Mouse (Mus musculus) cerebellum, adult 18-20 months (tissue): ENCODE data around the gene Pdgfra.

Experiments used
- DNase-seq, 2 experiments: peaks; one replicate each; pipeline ENCODE4 v3.0.0; 2021

Gene Pdgfra

DNA sequence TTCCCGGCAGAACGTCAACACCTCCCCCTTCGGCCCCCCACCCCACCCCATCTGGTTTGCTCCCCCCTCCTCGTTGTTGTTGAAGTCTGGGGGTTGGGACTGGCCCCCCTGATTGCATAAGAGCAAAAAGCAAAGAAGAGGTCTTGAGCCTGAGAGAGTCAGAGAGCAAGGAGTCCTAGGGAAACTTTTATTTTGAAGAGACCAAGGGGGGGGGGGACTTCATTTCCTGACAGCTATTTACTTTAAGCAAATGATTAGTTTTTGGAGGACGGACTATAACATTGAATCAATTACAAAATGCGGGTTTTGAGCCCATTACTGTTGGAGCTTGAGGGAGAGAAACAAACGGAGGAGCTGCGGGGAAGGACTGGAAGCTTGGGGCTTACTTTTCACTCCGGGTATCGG, at the start of gene Pdgfra:
Gene Pdgfra, plus strand, starts transcription at position 272 of the 405 bp plus-strand sequence.
- DNase-seq, result no peak

DNA sequence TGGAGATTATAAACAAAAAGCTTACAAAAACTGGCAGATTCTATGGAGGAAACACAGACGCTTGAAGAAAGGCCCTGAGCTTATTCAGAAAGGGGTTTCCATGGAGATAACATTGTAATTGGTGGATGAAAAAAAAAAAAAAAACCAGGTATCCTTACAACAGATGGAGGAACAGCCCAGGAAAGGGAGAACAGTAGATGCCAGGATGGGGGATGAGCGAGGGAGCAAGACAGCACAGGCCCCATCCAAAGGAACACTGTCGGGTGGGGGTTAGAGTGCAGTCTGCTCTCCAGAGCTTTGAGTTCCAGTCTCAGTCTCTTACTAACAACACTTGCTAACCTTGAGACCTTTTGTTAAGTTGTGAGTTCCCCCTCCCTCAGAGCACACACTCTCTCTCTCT, 45.6 kb upstream of the Pdgfra start:
- no peak for DNase-seq

DNA sequence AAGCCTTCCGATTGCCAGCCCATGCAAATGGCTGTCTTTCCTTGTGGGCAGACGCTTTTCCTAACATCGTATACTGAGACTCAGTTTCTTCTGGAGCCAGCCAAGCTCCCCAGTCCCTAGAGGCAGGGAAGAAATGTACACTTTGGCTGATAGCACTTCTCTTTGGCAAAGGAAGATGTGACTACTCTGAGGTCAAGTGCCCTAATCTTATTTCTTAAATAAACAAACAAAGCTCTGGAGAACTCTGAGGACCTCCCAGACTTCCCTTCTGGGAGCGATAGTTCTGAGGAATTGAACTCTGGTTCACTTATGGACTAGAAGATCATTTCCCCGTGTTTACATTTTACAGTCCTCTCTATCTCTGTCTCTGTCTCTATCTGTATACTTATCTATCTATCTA, 42.7 kb upstream of the Pdgfra start:
- no peak for DNase-seq

DNA sequence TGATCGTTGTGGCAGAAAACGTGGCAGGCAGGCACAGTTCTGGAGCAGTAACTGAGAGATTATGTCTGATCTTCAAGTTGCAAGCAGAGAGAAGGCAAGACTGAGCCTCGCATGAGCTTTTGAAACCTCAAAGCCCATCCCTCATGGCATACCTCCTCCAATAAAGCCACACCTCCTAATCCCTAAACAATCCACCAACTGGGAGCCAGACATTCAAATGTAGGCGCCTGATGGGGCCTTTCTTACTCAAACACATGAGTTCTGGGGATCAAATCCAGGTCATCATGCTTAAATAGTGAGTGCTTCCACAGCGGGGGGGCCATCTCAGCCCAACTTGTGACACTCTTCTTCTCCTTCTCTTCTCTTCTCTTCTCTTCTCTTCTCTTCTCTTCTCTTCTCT, 40.3 kb upstream of the Pdgfra start:
- no peak for DNase-seq

DNA sequence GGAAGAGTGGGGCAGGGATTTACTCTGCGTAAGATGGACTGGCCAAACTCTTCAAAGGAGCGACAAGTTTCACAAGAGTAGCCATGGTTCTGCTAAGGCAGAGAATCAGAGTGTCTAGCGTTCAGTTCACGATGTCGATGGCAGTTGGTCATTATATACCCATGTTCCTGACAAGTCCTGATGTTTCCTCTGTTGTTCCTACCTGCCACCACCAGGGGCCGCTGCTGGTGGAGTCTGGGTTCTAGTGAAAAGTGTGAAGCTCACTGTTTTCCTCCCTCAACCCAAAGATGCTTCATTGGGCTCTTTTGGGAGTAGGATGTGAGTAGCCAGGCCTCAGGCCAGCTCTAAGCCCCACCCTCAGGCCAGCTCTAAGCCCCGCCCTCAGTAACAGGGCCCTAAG, 33.3 kb upstream of the Pdgfra start:
- peak; percentile 3 to 7 for DNase-seq

DNA sequence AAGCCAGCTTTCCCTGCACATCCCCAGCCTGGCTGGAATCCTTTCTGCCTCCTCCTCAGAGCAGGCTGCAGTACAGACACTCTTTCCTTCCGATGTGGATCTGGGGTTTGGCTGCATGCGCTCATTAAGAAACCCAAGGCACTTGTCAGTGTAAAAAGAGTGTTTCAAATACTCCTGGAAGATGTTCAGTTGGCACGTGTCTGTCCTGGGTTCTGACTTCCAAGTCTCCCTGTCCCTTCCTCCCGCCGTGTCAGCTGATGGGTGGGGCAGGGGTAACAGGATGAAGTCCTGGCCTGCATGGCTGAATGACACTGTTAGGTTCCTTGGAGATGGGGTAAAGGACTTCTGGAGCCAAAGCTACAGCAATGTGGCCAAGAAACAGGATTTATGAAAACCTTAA, 30.4 kb upstream of the Pdgfra start:
- no peak for DNase-seq

DNA sequence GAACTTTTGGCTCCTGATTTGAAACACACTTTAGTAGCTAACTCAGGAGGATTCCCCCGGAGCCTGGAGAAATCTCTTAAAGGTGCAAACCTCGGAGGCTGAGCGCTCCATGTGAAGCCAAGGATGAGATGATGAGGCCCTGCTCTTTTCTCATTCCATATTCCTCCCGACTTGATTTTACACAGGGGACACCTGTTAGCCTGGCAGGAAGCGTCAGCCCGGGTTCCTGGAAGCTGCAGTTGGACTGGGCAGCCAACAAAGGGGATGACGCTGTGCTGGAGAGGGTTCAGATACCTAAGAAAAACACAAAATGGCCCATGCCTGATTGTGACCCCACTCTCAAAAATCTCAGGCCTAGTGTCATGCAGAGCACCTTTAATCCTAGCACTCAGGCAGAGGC, 17.4 kb upstream of the Pdgfra start:
- no peak for DNase-seq

DNA sequence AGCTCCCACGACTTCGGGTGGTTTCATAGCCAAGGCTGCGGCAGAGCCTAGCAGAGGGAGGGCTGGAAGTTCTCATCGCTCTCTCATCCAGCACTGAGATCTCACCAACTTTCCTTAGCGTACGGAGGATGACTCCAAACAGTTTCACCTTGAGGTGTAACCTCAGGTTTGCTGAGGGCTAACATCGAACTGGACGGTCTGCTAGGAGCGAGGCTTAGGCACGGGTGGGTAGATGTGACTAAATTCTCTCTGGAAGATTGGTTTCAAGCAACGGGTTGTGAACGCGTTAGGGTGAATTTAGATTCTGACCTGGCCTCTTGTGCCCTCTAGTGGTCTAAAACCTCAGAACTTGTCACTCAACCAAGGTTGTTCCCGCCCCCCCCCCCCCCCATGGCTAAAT, 9.0 kb upstream of the Pdgfra start:
- DNase-seq, result peak; percentile 58 to 60

DNA sequence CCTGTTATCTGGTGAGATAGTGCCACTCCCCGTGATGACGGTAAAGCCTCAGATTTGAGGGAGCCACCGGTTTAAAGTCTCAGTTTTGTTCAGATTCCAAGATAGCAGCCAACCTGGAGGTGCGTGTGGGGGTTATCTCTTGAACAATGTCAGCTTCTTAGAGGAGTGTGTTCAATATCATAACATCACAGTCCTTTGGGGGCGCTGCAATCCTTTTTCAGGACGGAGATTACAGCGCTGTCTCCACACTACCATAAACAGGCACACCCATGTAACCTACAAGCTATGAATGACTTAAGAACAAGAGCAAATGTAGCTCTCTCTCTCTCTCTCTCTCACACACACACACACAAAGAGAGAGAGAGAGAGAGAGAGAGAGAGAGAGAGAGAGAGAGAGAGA, 8.3 kb upstream of the Pdgfra start:
- DNase-seq, result no peak

DNA sequence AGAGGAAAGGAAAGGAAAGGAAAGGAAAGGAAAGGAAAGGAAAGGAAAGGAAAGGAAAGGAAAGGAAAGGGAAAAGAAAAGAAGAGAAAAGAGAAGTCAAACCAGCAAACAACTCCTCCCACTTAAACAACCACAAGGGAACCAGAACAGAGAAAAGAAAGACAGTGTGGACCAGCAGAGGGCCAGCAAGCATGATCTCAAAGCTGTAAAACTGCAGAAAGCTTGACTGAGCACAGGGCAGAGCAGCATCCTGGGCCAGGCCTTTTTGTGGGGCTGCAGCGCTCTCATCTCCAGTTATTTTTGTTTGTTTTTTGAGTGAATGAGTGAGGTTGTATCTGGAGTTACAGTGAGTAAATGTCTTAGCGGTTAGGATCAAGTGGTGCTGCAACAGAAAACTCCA, 6.8 kb upstream of the Pdgfra start:
- DNase-seq, result no peak

DNA sequence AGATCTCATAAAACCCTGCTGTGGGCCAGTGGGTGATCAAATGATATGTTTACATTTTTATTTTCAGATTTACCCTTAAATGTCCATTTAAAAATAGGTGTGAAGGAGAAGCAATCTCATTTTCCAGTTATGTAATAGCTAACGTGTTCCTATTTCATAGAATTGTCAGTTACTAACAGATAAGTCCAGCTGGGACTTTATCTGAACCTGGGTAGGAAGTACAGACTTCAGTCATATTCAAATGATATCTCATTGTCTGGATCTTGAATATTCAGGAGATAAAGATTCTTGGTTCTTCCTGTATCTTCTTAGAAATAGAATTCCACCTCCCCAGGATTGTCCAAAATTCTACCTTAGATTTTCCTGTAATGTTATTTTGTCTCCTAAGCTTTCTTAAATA, 5.6 kb upstream of the Pdgfra start:
- DNase-seq, result no peak

DNA sequence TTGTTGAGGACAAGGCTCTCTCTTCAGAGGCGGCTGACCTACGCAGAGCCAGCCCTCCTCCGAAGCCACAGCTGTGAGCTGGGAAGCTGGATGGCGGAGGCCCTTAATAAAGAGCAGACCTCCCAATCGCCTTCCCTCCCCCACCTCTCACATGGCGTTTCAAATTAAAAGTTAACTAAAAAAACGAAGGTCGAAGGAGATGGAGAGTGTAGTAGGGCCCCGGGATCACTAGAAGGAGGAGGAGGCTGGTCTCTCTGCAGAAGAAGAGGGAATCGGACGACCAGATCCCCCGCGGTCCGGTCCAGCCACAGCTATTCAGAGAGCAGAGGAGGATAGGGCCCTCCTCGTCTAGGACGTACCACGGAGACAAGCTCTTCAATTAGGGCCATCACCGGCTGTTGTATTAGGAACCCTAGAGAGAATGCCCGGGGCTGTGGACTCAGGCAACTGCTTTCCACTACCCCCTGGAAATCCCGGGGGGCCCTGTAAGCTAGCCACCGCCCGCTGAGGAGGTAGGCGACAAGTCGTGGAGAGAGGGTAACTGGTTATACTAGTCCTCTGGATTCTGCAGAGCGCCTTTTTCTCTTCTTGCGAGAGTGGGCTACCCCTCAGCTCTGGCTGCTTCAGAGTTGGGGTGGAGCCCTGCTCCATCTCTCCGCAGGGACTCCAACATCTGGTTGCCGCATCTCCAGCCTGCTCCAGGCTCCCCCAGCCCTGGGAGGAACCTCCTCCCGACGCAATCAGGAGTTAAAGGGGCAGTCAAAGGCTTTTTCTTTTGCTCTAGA, 3.6 kb upstream of the Pdgfra start:
- DNase-seq, result no peak

DNA sequence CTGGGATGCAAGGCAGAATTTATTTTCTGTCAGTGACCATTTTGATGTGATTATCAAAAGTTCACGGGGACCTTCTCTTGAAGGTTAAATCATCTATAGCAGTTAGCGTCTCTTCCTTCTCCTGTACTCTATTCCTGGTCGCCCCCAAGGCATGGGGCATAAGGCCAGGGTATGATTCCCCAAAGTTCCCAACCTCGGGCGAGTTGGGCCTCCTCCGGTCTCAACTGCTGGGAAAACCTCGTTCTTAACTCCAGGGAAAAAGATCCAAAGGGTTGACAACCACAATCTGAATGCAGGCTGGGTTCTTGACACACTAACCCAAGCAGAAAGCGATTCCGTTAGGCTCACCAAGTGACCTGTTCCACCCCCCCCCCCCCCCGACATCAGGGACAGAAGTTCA, 2.7 kb upstream of the Pdgfra start:
- no peak for DNase-seq

DNA sequence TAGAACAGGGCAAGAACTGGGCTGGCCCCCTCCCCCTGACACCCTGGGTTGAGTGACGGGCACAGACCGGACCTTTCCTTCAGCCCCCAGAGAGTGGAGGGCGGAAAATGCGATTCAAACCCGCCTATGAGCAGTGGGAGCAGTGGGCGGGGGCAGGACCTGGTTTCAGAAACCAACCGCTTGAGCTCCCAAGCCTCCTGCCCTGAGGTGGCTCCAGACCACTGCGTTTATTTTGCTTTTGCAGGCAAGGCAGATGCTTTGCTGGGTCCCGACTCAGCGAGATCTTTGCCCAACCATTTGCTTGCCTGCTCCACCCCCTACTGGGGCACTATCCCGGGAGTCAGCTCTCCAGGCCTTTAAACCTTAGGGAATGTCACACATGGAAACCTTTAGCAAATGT, 2.2 kb upstream of the Pdgfra start:
- DNase-seq, result no peak

DNA sequence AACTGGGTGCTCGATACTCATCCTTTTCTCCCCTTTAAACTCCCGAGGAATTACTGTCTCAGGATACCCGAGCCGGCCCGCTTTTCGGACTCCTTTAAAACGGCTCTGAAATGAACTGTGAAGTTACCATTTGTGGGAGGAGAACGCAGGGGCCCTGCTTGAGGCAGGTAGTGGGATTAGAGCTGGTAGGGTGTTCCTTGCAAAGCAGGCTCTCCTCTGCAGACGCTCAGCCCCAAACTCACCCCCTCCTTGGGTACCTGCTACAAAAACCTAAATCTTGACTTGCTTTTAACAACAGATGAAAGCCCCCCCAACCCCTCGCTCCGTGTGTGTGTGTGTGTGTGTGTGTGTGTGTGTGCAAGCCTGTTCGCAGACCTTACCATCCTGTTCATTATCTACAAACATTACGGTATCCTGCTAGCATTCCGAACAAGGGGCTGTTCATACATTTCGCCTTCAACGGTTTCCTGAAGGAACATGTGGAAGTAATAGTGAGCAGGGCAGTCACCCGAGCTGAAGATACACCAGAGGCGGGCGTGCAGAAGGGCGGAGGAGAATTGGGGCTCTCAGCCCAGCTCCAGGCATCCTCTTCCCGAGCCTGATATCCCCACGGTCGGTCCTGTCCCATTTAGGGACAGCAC, 1.6 kb upstream of the Pdgfra start:
- no peak for DNase-seq

DNA sequence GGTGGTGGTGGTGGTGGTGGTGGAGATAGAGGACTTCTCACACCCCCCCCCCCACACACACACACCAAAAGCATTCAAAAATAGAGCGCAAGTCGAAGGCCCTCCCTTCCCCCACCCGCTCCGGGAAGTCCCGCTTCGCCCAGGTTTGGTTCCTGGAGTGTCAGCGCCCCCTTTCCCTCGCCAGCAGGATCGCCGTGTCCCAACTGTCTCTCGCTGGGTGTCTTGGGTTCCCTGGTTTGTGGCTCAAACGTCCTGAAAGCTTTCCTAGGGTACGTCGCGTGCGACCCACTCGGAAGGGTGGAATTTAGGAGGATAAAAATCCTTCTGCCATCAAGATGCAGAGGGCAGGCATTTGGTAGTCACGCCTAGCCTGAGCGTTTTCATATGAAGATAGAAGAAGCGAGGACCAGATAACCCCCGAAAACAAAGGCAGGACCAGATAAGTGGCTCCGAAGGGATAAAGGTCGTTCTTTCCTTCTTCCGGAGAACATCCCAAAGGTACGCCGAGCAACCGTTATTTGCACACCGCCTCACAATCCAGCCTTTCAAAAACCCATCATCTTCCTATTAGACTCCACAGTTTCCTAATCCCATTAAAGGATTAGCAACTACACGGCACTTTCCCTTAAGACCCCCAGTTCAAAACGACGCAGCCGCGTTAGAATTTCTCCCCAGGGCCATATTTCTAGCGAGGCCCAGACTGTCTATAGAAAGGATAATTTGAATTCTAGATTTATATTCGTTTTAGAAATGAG, 769 bp upstream of the Pdgfra start:
- DNase-seq, result peak; percentile 13 to 18

DNA sequence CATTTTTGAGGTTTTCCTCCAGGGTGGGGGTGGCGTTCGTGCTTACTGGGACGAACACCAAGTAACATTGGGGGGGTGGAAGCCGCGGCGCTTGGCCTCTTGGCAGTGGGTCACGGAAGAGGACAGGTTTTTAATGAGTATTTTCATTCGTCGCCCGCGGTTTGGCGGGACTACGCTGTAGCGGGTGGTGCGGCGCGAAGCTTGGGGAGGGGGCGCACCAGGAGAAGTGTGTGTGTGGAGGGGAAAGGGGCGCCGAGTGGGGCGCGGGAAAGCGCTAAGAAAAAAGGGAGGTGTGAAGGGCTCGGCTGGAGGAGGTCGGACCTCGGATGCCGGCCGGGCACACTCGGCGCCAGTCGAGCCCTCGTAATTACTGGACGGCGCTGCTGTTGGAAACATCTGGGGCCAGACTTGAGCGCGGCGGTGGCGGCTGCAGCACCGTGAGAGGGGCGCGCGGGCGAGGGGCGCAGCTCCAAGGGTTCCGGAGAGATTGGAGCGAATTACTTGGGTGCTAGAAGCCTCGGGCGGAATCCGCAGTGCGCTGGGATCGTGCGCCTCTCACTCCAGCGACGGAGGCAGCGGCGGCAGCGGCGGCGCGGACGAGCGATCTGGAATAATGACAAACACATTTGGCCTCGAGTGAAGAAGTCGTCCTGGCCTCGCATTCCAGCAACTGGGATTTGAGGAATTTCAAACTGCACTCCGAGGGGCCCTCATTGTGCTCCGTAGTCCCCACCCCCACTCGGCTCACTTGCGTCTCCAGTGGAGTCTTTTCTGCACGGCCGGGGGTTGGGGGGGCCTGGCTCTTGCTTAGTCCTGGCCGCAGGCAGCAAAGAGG, 916 bp downstream of the Pdgfra start:
- DNase-seq, result peak in 1 of 2 experiments; percentile 13

DNA sequence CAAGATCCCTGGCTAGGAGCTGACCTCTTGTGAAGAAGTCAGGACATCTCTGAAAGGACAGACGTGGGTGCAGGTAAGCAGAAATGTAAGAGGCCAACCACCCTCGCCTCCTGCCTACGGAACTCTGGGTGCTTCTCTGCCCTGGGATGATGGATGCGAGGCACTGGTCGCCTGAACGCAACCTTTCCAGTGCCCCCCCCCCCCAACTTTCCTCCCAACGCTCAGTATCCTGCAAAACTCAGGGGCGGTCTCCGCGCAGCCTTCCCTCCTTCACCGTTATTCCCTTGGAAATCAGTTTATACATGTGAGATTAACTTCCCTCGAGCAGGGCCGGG, 1.5 kb downstream of the Pdgfra start:
- DNase-seq, result no peak

DNA sequence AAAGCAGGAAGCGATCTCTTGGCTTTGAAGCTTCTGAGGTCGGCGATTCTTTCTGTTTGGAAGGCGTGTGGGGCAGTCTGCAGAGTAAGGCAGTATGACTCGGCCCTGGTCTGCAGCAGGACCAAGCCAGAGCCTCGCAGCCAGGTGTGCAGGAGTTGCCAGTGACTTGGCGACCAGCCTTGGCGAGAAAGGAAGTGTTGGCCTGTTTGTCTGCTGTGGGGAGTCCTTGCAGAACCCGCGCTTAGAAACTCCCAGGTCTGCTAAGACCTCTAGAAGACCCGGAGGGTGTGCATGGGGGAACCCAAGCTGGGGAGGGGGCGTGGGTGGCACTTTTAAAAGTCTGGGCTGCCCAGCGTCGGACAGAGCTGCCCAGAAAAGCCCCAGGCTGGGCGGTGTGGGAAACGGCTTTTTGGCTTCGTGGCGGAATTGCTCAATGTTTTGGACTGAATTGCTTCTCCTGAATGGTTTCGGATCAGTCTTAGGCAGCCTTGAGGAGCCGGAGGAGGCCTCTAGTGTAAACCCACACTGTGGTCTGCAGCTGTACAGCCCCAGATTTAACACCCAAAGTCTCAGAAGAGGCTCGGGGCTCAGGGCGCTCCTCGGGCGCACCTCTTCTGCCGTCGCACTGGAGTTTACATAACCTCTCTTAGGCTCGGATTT, 2.0 kb downstream of the Pdgfra start:
- DNase-seq, result peak; percentile 5 to 20

DNA sequence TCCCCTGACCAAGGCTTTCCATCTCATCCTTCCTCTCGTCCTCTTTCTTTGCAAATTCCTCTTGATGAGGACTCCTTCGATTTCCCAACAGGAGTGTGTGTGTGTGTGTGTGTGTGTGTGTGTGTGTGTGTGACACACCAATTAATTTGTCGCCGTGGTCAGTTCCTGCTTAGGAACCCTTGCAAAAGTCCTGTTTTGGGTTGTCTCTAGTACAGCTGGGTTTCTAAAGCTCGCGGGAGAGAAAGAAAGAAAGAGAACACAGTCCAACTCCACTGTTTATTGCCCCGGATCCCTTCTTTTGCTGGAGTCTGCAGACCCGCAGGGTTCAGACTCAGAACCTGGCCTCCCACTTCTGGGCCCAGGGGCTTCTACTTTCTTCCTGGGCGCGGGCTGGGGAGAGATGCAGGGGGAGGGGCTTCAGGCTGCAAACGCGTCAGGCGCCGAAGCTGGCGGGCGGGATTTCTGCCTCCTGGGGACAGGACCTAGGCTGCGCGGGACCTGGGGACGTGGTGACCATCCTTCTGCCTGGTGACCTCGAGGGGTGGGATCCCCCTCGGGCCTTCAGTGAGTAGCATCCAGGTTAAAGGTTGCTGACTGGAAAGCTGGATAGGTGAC, 2.6 kb downstream of the Pdgfra start:
- no peak for DNase-seq

DNA sequence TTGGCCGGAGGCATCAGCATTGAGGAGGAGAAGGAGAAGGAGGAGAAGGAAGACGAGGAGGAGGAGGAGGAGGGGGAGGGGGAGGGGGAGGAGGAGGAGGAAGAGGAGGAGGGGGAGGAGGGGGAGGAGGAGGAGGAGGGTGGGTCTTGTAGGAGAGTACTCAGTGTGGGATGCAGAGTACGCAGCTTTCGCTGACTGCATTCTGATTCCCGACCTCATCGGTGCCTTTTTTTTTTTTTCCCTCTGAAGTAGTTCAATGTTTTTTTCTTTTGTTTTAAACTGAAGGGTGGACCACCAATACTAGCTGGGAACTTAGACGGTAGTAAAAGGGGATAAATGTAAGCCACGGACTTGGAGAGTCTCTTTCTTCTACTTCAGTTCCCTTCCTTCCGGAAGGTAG, 3.2 kb downstream of the Pdgfra start:
- no peak for DNase-seq
